Mouse (Mus musculus): ENCODE measurements around the gene Ccr8.

GRCm38 (mm10) chr9:120081247-120081646 lies 10.7 kb upstream of the Ccr8 start:
- no peak for TF ChIP-seq POLR2A (IDR thresholded peaks at IDR 0.05; ENCODE audit: insufficient read length, low read depth)
- TF ChIP-seq TCF3 (IDR thresholded peaks at IDR 0.05; ENCODE audit: insufficient read length, low read depth) = no peak
- TF ChIP-seq MAX (IDR thresholded peaks at IDR 0.05; ENCODE audit: low read depth) = no peak
- no peak for TF ChIP-seq MYOG (IDR thresholded peaks at IDR 0.05; ENCODE audit: control insufficient read depth in 1 of 3, insufficient read depth in 1 of 3, insufficient read length in 2 of 3, low read depth in 2 of 3)
- no peak for TF ChIP-seq MYOD1 (IDR thresholded peaks at IDR 0.05; ENCODE audit: control insufficient read depth in 1 of 3, insufficient read length in 2 of 3, low read depth in 2 of 3)
- no peak for TF ChIP-seq CEBPB (IDR thresholded peaks at IDR 0.05; ENCODE audit: insufficient read depth, poor library complexity, severe bottlenecking)
- no peak for TF ChIP-seq E2F4 (IDR thresholded peaks at IDR 0.05; ENCODE audit: insufficient read depth)

Measured in myocyte (in vitro differentiated cells).